Mouse (Mus musculus) hindbrain, embryonic 14.5 days (tissue): ENCODE measurements around the gene Ptpn14. TPM values are rescaled to one million over a fixed set of nuclear protein-coding genes. Genes with fewer than 3 reads are reported as not detected.

Experiments
- ATAC-seq: fragments of 200-750 bp; cut with Nextera tagmentation; 2 replicates; pipeline ENCODE4 v1.8.0; 2017; ENCODE audit warnings: moderate number of reproducible peaks, mild to moderate bottlenecking, moderate TSS enrichment, moderate library complexity; ENCODE audit not compliant: low FRiP score
- DNase-seq: peaks from one replicate; pipeline ENCODE4 v3.0.0-alpha.2; 2015; ENCODE audit warnings: low spot score
- H3K27ac ChIP-seq: fragments of 300-500 bp; sonication (generic); 2 replicates; pipeline ENCODE4 v1.5.1; 2014; ENCODE audit warnings: mild to moderate bottlenecking, moderate library complexity
- H3K27me3 ChIP-seq: fragments of 300-500 bp; sonication (generic); 2 replicates; pipeline ENCODE4 v1.6.1; 2014; ENCODE audit warnings: mild to moderate bottlenecking, low read length, mixed read lengths; ENCODE audit not compliant: control insufficient read depth, insufficient read depth
- H3K36me3 ChIP-seq: fragments of 300-500 bp; sonication (generic); replicated peaks from 2 replicates; pipeline ENCODE4 v1.6.1; 2014; ENCODE audit not compliant: control insufficient read depth, insufficient read depth
- H3K4me1 ChIP-seq: fragments of 300-500 bp; sonication (generic); replicated peaks from 2 replicates; pipeline ENCODE4 v1.6.1; 2014; ENCODE audit warnings: antibody characterized with exemption, low read length, mixed read lengths; ENCODE audit not compliant: control insufficient read depth, insufficient read depth
- H3K4me2 ChIP-seq: fragments of 300-500 bp; sonication (generic); replicated peaks from 2 replicates; pipeline ENCODE4 v1.6.1; 2014; ENCODE audit warnings: mild to moderate bottlenecking, moderate library complexity
- H3K4me3 ChIP-seq: fragments of 300-500 bp; sonication (generic); replicated peaks from 2 replicates; pipeline ENCODE4 v1.5.1; 2014; ENCODE audit warnings: mild to moderate bottlenecking, low read length
- H3K9ac ChIP-seq: fragments of 300-500 bp; sonication (generic); 2 replicates; pipeline ENCODE4 v1.6.1; 2014
- H3K9me3 ChIP-seq: fragments of 300-500 bp; sonication (generic); 2 replicates; pipeline ENCODE4 v1.6.1; 2016; ENCODE audit warnings: low read length; ENCODE audit not compliant: control insufficient read depth
- WGBS: fragments of 180-500 bp; shearing (Covaris S2); extraction: QIAGEN DNeasy Blood & Tissue Kit; methylation state at CpG from one replicate; pipeline ENCODE4 v1.1.7; 2014; 5-methylcytosine and 5-hydroxymethylcytosine counted together
- polyA plus RNA-seq: library from polyadenylated mRNA; unstranded; fragments of >200 nt; fragmentation: Nextera tagmentation; extraction: Ambion mirVana; gene quantifications from 2 replicates; pipeline ENCODE4 v1.2.1, GENCODE M21; 2014

The Ptpn14 gene
- polyA plus RNA-seq, 1 experiment from 2014 or later, result 2.6 TPM

DNA sequence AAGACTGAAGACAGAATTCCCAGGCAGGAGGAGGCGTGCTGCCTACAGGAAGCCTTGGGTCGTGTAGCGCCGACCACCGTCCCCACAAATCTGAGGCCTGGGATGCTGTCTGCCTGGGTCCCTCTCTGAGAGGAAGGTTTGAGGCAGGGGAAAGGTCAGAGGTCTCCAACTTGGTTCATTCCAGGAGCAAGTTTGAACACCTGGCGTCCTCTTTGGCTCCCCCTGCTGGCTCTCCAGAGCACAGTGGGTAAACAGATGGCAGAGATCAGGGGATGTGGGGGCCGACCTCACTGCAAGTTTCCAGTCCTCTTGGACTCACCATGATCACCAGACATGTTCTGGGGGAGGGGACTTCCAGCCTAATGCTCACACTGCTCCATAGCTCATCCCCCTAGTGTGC lies 154.8 kb downstream of the Ptpn14 start:
- Histone ChIP-seq H3K9me3 (no peaks in the 10 kb centered on the region), H3K36me3 (no peaks in the 10 kb centered on the region), H3K4me2 (no peak overlapping the region), H3K9ac (no peak overlapping the region), H3K4me1 (peaks cover 4% of the 10 kb centered on the region; the same call in 1 of the 2 replicates), H3K4me3 (no peak overlapping the region), H3K27ac (no peak overlapping the region), H3K27me3 (no peaks in the 10 kb centered on the region)
- ATAC-seq (no peak), DNase-seq (peak; percentile 30)
- WGBS, result 62% methylated on average over 7 of the region's 7 CpGs

DNA sequence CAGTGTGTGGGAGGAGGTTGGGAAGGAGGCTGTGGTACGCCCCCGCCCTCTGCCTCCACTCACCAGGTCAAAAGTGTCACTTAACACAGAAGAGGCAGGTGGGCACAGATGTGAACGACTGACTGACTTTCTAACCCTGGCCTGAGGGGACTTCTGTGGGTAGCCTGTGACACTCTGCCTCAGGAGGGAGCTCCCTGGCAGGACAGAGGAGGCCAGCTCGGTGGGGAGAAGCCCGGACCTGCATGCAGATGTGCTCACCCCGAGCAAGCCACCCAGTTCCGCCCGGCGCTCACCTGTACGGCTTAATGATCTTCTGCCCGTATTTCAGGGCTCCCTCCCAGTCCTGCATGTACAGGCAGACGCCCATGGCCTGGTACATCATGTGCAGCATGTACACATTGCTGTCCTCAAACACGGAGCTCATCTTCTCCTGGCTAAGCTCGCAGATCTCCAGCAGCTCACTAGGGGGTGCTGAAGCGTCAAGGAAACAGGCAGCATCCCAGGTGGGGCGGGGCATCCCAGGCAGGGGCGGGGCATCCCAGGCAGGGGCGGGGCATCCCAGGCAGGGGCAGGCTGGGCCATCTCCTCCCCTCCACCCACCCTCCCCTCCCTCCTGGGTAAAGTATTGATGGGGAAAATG lies 155.6 kb downstream of the Ptpn14 start:
- no peaks in the 10 kb centered on the region for H3K27me3 ChIP-seq
- H3K4me3 ChIP-seq, result no peak overlapping the region
- WGBS, result 38% methylated on average over 18 of the region's 18 CpGs
- H3K4me1 ChIP-seq, result peaks cover 4% of the 10 kb centered on the region; the same call in 1 of the 2 replicates
- no peaks in the 10 kb centered on the region for H3K9me3 ChIP-seq
- no peak for DNase-seq
- H3K9ac ChIP-seq, result no peak overlapping the region
- no peak overlapping the region for H3K4me2 ChIP-seq
- no peaks in the 10 kb centered on the region for H3K36me3 ChIP-seq
- no peak for ATAC-seq
- H3K27ac ChIP-seq, result no peak overlapping the region

DNA sequence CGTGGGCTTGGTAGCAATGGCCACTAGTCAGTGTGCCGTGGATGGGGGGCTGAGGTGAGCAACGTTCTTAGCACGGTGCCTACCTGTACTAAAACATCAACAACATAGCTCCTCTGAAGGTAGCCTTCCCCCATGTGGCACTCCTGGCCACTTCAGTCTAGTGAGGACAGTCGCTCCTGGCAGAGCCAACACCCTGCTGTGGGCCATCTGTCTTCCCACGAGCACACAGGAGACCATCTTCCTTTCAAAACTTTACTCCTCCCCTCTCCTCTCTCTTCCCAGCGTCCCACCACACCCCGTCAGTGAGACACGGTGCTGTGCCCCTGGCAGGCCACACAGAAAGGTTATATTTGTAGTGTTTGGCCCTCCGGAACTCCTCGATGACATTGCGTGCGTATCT lies 156.9 kb downstream of the Ptpn14 start:
- H3K9ac ChIP-seq, result no peak overlapping the region

DNA sequence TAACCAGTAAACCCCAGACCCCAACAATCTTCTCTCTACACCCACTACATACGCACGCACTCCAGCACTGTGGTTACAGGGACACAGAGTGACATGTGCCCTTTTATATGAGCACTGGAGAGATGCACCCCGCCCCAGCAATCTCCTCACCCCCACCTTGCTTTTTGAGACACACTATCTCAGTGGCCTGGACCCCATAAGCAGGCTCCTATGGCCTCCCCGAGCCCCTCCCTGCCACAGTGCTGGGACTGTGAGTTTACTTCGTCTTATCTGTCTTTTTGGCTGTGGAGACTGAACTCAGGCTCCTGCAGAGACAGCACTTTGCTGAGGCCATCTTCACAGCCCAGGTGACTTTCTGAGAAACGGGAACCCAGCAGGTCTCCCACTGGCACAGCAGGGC lies 157.9 kb downstream of the Ptpn14 start:
- no peak for ATAC-seq
- H3K27ac ChIP-seq, result no peak overlapping the region
- no peak for DNase-seq
- H3K4me1 ChIP-seq, result peaks cover 4% of the 10 kb centered on the region; the same call in 1 of the 2 replicates
- no peaks in the 10 kb centered on the region for H3K27me3 ChIP-seq
- no peak overlapping the region for H3K4me3 ChIP-seq
- H3K9me3 ChIP-seq, result no peaks in the 10 kb centered on the region
- 86% methylated on average over 6 of the region's 6 CpGs for WGBS
- no peak overlapping the region for H3K9ac ChIP-seq
- no peak overlapping the region for H3K4me2 ChIP-seq
- H3K36me3 ChIP-seq, result no peaks in the 10 kb centered on the region

More for the DNA sequence above, 156.9 kb downstream of the Ptpn14 start:
- peaks cover 4% of the 10 kb centered on the region; the same call in 1 of the 2 replicates for H3K4me1 ChIP-seq
- H3K9me3 ChIP-seq, result no peaks in the 10 kb centered on the region
- no peak overlapping the region for H3K4me3 ChIP-seq
- DNase-seq, result no peak
- H3K27ac ChIP-seq, result no peak overlapping the region
- H3K27me3 ChIP-seq, result no peaks in the 10 kb centered on the region
- no peak for ATAC-seq
- no peaks in the 10 kb centered on the region for H3K36me3 ChIP-seq
- no peak overlapping the region for H3K4me2 ChIP-seq
- 59% methylated on average over 13 of the region's 13 CpGs for WGBS

DNA sequence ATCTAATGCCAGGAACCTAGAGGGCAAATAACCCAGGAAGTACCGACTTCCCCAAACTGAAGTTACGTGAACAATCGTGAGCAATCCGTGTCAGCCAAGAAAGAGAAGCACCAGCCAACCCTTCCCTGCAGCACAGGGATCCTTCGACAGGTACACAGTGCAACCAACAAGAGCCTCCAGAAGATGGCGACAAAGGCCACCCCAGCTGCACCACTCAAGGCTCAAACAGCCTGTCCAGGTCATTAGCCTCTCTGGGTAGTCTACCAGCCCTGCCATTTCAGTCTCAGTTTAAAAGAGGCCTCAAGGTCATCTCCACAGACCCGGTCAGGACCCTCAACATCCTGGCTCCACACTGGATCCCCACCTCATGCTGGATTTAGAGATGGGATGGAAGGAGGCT lies 159.4 kb downstream of the Ptpn14 start:
- DNase-seq, result peak; percentile 80
- H3K27me3 ChIP-seq, result no peaks in the 10 kb centered on the region
- WGBS, result 36% methylated on average over 7 of the region's 7 CpGs
- H3K4me1 ChIP-seq, result peaks cover 4% of the 10 kb centered on the region; the same call in 1 of the 2 replicates
- H3K4me2 ChIP-seq, result no peak overlapping the region
- ATAC-seq, result peak; percentile 80
- no peak overlapping the region for H3K27ac ChIP-seq
- H3K9me3 ChIP-seq, result no peaks in the 10 kb centered on the region
- no peak overlapping the region for H3K4me3 ChIP-seq
- H3K36me3 ChIP-seq, result no peaks in the 10 kb centered on the region
- H3K9ac ChIP-seq, result no peak overlapping the region

DNA sequence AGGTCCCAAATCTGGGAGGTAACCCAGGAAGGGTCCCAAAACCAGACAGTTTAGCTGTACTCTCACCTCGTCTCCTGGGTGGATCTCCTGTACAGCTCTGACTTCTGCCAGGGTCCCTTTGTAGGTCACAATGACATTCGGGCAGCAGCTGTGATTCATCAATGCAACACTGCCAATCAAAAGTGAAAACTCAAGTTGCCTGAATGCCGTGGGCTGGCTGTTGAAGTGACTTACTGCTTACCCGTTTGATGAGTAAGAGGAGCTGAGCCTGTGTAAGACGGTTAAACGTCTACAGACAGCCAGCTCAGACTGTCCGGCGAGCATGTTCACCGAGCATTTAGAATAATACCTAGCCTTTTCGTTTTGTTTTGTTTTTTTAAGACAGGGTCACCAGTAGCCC lies 160.7 kb downstream of the Ptpn14 start:
- Histone ChIP-seq H3K9me3 (no peaks in the 10 kb centered on the region), H3K27me3 (no peaks in the 10 kb centered on the region), H3K9ac (no peak overlapping the region), H3K4me3 (no peak overlapping the region), H3K4me1 (peaks cover 4% of the 10 kb centered on the region; the same call in 1 of the 2 replicates), H3K4me2 (no peak overlapping the region), H3K36me3 (0 out of 2 replicates have a peak, but pooled peaks cover under 1% of the 10 kb centered on the region), H3K27ac (no peak overlapping the region)
- no peak for DNase-seq
- 62% methylated on average over 10 of the region's 10 CpGs for WGBS
- no peak for ATAC-seq

DNA sequence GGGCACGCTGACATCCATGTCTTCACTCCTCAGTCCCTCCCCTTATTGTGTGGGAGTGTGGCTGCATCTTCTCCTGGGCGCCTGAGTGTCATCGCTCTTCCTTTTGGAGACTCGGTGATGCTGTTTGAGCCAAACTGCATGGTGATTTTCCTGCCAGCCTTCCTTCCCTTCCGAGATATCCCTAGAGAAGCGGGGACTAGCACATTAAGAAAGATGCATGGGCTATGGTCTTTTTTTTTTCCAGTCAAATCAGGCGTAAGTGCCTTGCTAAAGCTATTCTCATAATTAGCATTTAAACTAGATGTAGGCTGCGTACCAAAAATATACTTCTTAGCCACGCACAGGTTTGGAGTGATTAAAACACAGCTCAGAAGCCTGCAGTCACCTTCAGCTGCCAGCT lies 166.1 kb downstream of the Ptpn14 start:
- ATAC-seq, result no peak

DNA sequence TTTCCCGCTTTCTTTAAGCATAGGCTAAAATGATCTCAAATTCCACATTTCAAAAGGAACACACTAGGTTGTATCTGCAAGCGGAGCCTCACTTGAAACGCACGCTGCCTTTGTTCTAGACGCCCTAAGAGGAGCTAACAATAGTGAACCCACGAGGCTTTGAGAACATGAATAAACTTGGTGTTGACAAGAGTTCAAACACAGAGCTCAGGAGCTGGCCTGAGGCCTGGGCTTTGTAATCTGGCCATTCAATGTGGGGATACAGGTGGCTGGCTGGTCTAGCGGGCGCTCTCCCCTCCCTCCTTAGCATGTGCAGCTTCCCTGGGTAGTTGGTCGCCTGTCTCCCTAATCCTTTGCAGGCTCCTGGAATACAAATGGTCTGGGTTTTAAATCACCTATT lies 169.8 kb downstream of the Ptpn14 start:
- no peak for DNase-seq
- no peak overlapping the region for H3K9ac ChIP-seq
- 61% methylated on average over 9 of the region's 9 CpGs for WGBS
- H3K27ac ChIP-seq, result no peak overlapping the region
- H3K27me3 ChIP-seq, result no peaks in the 10 kb centered on the region
- H3K4me2 ChIP-seq, result no peak overlapping the region
- H3K4me1 ChIP-seq, result 0 out of 2 replicates have a peak, but pooled peaks cover 7% of the 10 kb centered on the region
- no peaks in the 10 kb centered on the region for H3K9me3 ChIP-seq
- H3K36me3 ChIP-seq, result peaks cover 12% of the 10 kb centered on the region
- ATAC-seq, result no peak
- no peak overlapping the region for H3K4me3 ChIP-seq

More for the DNA sequence above, 166.1 kb downstream of the Ptpn14 start:
- no peaks in the 10 kb centered on the region for H3K27me3 ChIP-seq
- H3K4me1 ChIP-seq, result 0 out of 2 replicates have a peak, but pooled peaks cover 7% of the 10 kb centered on the region
- no peak for DNase-seq
- no peak overlapping the region for H3K9ac ChIP-seq
- WGBS, result 61% methylated on average over 9 of the region's 9 CpGs
- 0 out of 2 replicates have a peak overlapping the region, but pooled peaks have one; percentile 16 for H3K27ac ChIP-seq
- no peak overlapping the region for H3K4me2 ChIP-seq
- H3K4me3 ChIP-seq, result no peak overlapping the region
- peaks cover 12% of the 10 kb centered on the region for H3K36me3 ChIP-seq
- no peaks in the 10 kb centered on the region for H3K9me3 ChIP-seq

DNA sequence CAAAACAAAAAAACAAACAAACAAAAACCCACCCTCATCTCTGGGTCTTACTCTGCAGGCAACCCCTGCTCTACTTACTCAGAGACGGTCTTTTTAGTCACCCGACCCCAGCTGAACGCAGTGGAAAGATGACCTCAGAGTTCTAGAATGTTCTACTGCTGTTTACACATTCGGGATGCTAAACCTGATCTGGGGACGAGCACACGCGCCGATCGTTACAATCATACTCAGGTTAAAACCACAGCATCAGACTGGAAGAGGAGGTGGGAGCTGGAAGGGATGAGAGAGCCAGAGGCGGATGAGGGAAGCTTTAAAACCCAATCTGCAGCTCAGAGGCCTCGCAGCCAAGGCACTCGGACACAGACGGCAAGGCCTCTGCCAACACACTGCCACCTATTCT lies 170.6 kb downstream of the Ptpn14 start:
- Histone ChIP-seq H3K9me3 (no peaks in the 10 kb centered on the region), H3K4me1 (0 out of 2 replicates have a peak, but pooled peaks cover 7% of the 10 kb centered on the region), H3K4me3 (no peak overlapping the region), H3K27ac (no peak overlapping the region), H3K36me3 (peaks cover 12% of the 10 kb centered on the region), H3K4me2 (no peak overlapping the region), H3K9ac (no peak overlapping the region), H3K27me3 (no peaks in the 10 kb centered on the region)
- no peak for DNase-seq
- no peak for ATAC-seq
- WGBS, result 93% methylated on average over 13 of the region's 13 CpGs
